Mouse (Mus musculus) lung, adult 2 months (tissue): ENCODE data around the gene Kcnn1. TPM values are rescaled to one million over a fixed set of nuclear protein-coding genes. Genes with fewer than 3 reads are reported as not detected.

ENCODE experiments used
- DNase-seq: peaks from one replicate; pipeline ENCODE4 v3.0.0; 2022
- H3K4me1 ChIP-seq: fragments of 200-500 bp; 2 replicates; pipeline ENCODE4 v1.6.1; 2011; ENCODE audit warnings: low read length; ENCODE audit not compliant: control insufficient read depth, insufficient read depth
- H3K4me3 ChIP-seq: fragments of 200-500 bp; replicated peaks from 2 replicates; pipeline ENCODE3; 2011; ENCODE audit warnings: low read depth, mild to moderate bottlenecking, control low read depth, low read length; ENCODE audit errors: extremely low read depth
- CTCF ChIP-seq: fragments of 200-500 bp; IDR thresholded peaks from 2 replicates; pipeline ENCODE4 v1.5.1; 2011; ENCODE audit warnings: mild to moderate bottlenecking, low read length, control low read depth; ENCODE audit not compliant: insufficient read depth
- POLR2A ChIP-seq: fragments of 200-500 bp; IDR thresholded peaks from 2 replicates; pipeline ENCODE4 v1.6.1; 2011; ENCODE audit warnings: low read depth, mild to moderate bottlenecking, control low read depth, low read length, borderline replicate concordance; ENCODE audit errors: extremely low read depth
- WGBS: fragments of 180-500 bp; shearing (Covaris S2); methylation state at CpG from one replicate; pipeline ENCODE4 v1.1.7; 2018; 5-methylcytosine and 5-hydroxymethylcytosine counted together
- polyA plus RNA-seq: library from polyadenylated mRNA; depleted of rRNA; stranded (reverse); fragments of >200 nt; gene quantifications from 2 replicates; pipeline ENCODE4 v1.2.3, GENCODE M21; 2012

Gene Kcnn1
- polyA plus RNA-seq, 1 experiment = 5.0 TPM

DNA sequence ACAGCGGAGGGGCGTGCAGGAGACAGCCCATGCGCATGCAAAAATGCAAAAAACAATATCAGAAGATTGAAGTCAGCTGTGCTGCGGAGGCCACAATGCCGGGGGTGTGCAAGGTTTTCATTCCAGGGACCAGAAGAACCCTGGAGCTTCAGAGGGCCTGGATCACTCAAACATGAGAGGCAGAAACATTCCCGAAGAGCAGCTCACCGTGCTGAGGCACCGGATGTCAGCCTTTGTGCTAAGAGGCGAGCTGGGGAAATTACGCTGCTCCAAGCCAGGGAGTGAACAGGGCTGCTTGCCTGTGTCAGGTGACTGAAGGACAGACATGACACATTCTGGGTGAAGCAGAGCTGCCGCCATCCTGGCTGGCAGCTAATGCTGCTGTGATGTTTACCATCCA is 17.5 kb upstream of the Kcnn1 start:
- 32% methylated on average over 11 of the region's 11 CpGs for WGBS
- H3K4me3 ChIP-seq = no peak overlapping the region

DNA sequence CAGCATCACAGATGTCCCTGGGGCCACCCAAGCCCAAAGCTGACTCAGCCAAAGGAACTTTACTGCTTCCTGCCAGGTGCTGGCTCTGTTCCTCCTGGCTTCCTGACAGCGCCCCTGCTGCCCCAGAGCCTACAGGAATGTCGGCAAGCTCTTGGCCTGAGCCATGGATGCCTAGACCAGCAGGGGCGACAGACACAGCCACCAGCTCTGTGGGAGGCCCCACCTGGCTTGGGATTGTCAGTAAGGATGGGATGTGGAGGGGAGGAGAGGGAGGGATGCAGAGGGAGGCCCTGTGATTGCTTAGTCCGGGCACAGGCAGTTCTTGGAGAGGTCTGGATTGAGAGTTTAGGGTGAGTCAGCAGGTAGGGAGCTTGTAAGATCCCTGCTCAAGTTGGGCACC is 17.1 kb upstream of the Kcnn1 start:
- no peak for DNase-seq
- H3K4me3 ChIP-seq = no peak overlapping the region
- no peaks in the 10 kb centered on the region for H3K4me1 ChIP-seq
- WGBS = 10% methylated on average over 4 of the region's 4 CpGs
- TF ChIP-seq CTCF = no peak
- no peak for TF ChIP-seq POLR2A

More for the DNA sequence above, 17.5 kb upstream of the Kcnn1 start:
- no peak for DNase-seq
- no peaks in the 10 kb centered on the region for H3K4me1 ChIP-seq
- TF ChIP-seq POLR2A = no peak
- no peak for TF ChIP-seq CTCF

DNA sequence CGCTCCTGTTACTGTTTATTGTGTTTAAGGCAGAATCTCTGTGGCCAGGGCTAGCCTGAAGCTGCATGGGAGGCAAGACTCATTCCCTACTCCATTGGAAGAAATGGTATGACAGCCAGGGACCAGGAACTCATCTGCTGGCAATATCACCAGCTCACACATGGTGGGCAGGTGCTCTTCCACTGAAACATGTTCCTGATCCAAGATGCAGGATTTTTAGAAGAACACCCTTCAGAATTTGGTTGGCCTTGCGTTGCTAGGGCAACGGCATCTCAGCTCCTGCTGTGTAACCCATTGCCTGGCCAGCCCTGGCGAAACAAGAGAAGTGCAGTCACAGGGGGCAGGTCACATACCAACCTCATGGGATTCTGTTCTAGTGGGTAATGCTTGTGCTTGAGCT is 16.4 kb upstream of the Kcnn1 start:
- TF ChIP-seq POLR2A (no peak), CTCF (no peak)
- no peak for DNase-seq
- WGBS = 51% methylated on average over 4 of the region's 4 CpGs
- H3K4me3 ChIP-seq = no peak overlapping the region
- no peaks in the 10 kb centered on the region for H3K4me1 ChIP-seq

DNA sequence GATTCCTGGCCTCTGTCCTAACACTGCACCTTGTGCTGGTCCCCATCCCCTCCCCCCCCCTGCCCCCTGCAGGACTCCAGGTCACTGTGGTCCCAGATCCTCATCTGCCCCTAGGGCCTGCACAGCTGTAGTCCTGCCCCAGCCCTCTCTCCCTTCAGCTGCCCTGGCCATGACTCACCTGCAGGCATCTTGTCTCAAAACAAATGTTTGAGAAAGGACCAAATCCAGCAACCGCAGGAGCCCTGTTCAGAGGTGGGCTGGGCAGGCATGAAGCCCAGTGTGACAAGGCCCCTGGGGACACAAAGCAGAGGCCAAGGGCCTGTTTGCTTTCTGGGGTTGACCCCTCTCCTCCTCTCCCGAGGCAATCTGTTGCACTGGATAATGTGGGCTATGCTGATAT is 15.1 kb upstream of the Kcnn1 start:
- no peak for DNase-seq
- Histone ChIP-seq H3K4me3 (no peak overlapping the region), H3K4me1 (0 out of 2 replicates have a peak, but pooled peaks cover 2% of the 10 kb centered on the region)
- WGBS = 46% methylated on average over 2 of the region's 2 CpGs
- TF ChIP-seq CTCF = no peak
- no peak for TF ChIP-seq POLR2A

DNA sequence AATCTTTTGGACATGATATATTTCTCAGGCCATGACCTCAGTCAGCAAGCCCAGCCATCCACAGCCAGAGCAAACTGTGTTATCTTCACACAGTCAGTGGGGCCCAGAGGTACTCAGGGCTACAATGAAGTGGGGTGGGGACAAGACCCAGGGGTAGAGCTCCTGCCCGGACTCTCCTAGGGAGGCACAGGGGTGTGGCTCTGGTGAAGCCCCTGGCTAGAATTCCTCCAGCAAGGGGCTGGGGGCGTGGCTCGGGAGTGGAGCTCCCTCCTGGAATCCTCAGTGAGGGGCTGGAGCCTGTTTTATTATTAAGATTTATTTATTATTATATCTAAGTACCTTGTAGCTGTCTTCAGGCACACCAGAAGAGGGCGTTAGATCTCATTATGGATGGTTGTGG is 13.3 kb upstream of the Kcnn1 start:
- Histone ChIP-seq H3K4me1 (0 out of 2 replicates have a peak, but pooled peaks cover 2% of the 10 kb centered on the region), H3K4me3 (no peak overlapping the region)
- 42% methylated on average over 4 of the region's 4 CpGs for WGBS
- TF ChIP-seq POLR2A = no peak
- TF ChIP-seq CTCF = no peak
- no peak for DNase-seq

DNA sequence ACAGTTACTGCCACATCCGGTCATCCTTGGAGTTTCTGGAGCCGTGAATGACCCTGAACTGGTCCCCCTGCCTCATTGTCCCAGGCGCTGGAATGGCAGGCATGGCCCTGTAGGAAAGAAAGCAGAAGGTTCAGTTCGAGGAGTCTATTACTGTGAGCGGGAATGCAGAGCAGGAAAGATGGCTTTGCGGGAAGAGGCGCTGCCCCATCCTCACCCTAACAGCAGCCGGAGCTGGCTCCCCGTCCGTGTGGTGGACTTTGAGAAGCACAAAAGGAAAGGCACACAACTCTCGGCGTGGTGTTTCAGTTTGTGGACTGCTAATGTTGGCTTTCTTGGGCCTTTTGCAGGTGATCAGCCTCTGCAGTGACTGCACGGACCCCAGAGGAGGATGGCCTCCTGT is 11.4 kb upstream of the Kcnn1 start:
- DNase-seq = no peak
- WGBS = 92% methylated on average over 13 of the region's 13 CpGs
- Histone ChIP-seq H3K4me3 (no peak overlapping the region), H3K4me1 (0 out of 2 replicates have a peak, but pooled peaks cover 2% of the 10 kb centered on the region)
- no peak for TF ChIP-seq CTCF
- no peak for TF ChIP-seq POLR2A

DNA sequence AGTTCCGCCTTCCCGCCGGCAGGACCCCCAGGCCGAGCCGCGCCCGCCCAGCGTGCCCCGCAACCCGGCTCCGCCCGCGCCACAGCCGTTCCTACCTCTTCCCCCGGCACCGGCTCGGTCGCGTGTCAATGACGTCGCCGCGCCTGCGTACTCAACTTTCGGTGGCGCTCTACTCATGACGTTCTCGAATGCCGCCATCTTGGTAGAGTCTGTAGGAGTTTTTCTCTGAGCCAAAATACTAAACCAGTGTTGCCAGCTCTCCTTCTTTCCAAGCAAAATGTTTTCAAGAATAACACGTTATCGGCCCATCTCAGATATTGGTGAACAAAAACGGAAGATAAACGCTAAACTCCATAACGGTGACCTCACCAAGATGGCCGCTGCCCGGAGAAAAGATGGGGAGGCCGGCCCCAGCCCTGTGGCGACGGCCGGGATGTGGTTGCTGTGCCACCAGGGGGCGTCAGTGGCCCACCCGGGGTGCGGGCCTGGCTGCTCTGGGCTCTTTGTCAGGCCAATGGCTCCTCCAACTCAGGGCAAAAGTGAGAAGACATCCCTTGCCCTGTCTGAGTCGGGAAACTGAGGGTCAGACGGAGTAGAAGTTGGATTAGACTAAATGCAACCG is 10.4 kb upstream of the Kcnn1 start, which contains the start of gene Ccdc124:
Gene Ccdc124 (minus strand): TSS at position 572 of the 622 bp plus-strand sequence.
- TF ChIP-seq POLR2A (peak; percentile 79; the same call in 1 of the 2 replicates), CTCF (peak; percentile 57)
- DNase-seq = peak; percentile 97
- Histone ChIP-seq H3K4me1 (0 out of 2 replicates have a peak, but pooled peaks cover 4% of the 10 kb centered on the region), H3K4me3 (peak within 1 kb of the TSS; percentile 71)
- WGBS = 1% methylated on average over 46 of the region's 46 CpGs

DNA sequence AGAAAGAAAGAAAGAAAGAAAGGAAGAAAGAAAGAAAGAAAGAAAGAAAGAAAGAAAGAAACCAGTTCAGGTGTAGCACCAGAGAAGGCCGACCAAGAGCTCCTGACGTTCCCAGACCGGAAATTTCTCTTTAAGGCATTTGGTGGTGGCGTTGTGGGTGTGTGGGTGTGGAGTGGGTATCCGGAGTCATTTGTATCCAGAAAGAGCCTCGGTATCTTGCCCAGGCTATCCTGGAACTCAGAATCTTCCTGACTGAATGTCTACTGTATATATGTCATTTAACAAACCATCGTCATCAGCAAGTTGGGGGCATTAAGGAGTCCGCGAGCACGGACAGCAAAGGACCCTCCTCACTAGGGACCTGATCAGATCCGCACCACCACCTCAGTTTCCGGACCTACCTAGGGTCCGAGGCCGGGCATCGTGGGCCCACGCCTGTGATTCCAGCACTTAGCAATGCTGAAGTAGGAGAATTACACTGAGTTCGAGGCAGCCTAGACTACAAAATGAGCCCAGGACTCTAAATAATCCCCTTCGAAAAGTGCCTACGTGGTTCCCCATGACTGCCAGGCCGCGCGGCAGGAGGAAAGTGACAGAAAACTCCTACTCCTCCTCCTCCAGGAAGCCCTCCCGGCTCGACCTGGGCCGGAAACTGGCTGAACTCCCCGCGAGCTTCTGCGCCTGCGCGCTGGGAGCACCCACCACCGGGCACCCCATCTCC is 9.7 kb upstream of the Kcnn1 start:
- TF ChIP-seq CTCF = no peak
- H3K4me1 ChIP-seq = 0 out of 2 replicates have a peak, but pooled peaks cover 4% of the 10 kb centered on the region
- peak overlapping the region; percentile 71 for H3K4me3 ChIP-seq
- under 1% methylated on average over 31 of the region's 31 CpGs for WGBS
- DNase-seq = no peak

DNA sequence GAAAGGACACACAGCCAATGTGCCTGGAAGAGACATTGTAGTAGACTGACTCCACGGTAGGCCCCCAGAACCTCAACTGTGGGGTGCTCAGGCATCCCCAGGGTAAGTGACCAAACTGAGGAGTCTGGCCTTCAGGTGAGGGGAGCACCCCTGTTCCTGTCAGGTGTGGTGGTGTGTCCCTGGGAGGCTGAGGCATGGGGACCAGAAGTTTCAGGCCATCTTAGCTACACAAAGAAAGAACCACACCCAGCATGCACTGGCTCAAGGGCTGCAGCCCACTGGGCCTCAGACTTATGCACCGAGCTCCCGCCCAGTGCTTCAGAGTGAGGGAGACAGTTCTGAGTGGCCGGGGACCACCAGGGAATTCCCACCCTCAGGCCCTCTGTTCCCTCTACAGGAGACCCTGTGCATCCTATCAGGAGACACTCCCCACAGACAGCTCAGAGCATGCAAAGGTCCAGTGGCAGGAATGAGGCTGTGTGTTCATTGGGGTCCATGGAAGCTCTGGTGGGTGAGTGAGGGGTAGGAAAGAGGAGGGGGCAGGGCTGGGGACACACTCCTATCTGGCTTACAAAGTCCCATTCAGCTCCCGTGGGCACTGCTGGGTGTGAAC is 8.2 kb upstream of the Kcnn1 start:
- 80% methylated on average over 5 of the region's 5 CpGs for WGBS
- Histone ChIP-seq H3K4me1 (0 out of 2 replicates have a peak, but pooled peaks cover 4% of the 10 kb centered on the region), H3K4me3 (no peak overlapping the region)
- DNase-seq = no peak
- TF ChIP-seq POLR2A (no peak), CTCF (no peak)
